Mouse (Mus musculus): ENCODE data around the gene Zfp92. TPM values are rescaled to one million over a fixed set of nuclear protein-coding genes. Genes with fewer than 3 reads are reported as not detected.

Gene Zfp92
- polyA plus RNA-seq, 1 experiment, result not detected

DNA sequence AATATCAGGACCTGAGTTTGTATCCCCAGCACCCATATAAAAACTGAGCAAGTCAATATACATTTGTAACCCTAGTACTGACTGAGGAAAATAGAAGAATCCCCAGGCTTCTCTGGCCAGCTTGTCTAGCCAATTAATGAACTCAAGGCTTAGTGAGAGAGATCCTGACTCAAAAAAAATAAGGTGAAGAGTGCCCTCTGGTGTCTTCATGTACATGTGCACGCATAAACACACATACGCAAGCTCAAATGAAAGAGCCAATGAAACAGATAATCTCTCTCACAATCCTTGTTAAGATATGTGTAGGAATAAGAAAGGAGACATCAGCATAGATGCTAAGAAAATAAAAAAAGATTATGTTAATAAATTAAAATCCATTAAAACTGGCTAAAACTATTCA is 19.1 kb downstream of the Zfp92 start:
- Histone ChIP-seq H3K4me3 (ENCODE audit: insufficient read depth, low read length) (no peak overlapping the region), H3K4me1 (ENCODE audit: control insufficient read depth, insufficient read depth, low read length) (no peaks in the 10 kb centered on the region), H3K27ac (ENCODE audit: insufficient read depth, low read depth, low read length) (no peak overlapping the region)
- TF ChIP-seq POLR2A (IDR thresholded peaks at IDR 0.05; ENCODE audit: borderline replicate concordance, low read depth, low read length) (no peak), CTCF (IDR thresholded peaks at IDR 0.05; ENCODE audit: low read depth, low read length) (no peak)

DNA sequence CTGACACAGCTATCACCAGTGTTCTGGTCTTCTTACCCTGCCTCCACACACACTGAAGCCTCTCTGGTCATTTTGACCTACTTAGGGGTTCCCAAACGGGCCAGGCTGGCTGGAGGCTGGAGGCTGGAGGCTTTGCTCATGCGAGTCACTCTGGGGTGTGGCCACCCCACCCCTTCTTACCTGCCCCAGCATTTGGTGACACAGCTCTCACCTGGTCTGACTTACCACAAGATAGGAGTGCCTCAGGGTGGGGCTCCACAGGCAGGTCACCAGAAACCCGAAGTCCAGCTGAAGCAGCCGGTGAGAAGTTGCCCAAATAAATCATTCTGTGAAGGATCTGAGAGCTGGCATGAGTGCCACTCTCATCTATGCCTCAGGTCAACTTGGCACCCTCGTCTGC is 22.0 kb downstream of the Zfp92 start:
- no peaks in the 10 kb centered on the region for H3K4me1 ChIP-seq (ENCODE audit: control insufficient read depth, insufficient read depth, low read length)
- TF ChIP-seq CTCF (IDR thresholded peaks at IDR 0.05; ENCODE audit: low read depth, low read length), result no peak
- H3K27ac ChIP-seq (ENCODE audit: insufficient read depth, low read depth, low read length), result no peak overlapping the region
- no peak overlapping the region for H3K4me3 ChIP-seq (ENCODE audit: insufficient read depth, low read length)

DNA sequence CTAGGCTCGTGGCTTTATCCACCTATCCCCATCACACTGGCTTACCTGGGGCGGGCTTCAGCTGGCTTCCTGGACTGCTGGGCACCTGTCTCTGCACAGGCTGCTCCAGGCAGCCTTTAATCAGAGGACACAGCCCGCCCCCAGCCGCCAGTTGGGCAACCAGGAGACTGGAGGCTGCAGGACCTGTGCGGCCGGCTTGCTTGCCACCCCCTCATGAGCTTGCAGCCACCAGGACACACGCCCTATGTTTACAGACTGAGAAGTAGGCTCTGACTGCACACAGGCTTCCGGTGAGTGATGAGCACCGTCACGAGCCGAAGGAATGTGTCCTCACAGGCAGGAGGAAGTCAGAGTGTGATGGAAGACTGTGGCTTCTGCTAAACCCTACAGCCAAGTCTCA is 24.4 kb downstream of the Zfp92 start, which contains the start of gene Trex2:
Gene Trex2 (minus strand): TSS at position 93 of the 400 bp plus-strand sequence.
- H3K27ac ChIP-seq (ENCODE audit: insufficient read depth, low read depth, low read length), result no peak within 1 kb of the TSS
- TF ChIP-seq POLR2A (IDR thresholded peaks at IDR 0.05; ENCODE audit: borderline replicate concordance, low read depth, low read length), result no peak
- TF ChIP-seq CTCF (IDR thresholded peaks at IDR 0.05; ENCODE audit: low read depth, low read length), result no peak
- H3K4me1 ChIP-seq (ENCODE audit: control insufficient read depth, insufficient read depth, low read length), result peaks cover 9% of the 10 kb centered on the region
- H3K4me3 ChIP-seq (ENCODE audit: insufficient read depth, low read length), result no peak within 1 kb of the TSS

- Histone ChIP-seq H3K4me3 (ENCODE audit: insufficient read depth, low read length) (no peak overlapping the region), H3K27ac (ENCODE audit: insufficient read depth, low read depth, low read length) (no peak overlapping the region), H3K4me1 (ENCODE audit: control insufficient read depth, insufficient read depth, low read length) (peaks cover 9% of the 10 kb centered on the region)
- TF ChIP-seq POLR2A (IDR thresholded peaks at IDR 0.05; ENCODE audit: borderline replicate concordance, low read depth, low read length) (no peak), CTCF (IDR thresholded peaks at IDR 0.05; ENCODE audit: low read depth, low read length) (no peak)
These were observed 30.5 kb downstream of the Zfp92 start for GRCm38 (mm10) chrX:73441428-73441827.

DNA sequence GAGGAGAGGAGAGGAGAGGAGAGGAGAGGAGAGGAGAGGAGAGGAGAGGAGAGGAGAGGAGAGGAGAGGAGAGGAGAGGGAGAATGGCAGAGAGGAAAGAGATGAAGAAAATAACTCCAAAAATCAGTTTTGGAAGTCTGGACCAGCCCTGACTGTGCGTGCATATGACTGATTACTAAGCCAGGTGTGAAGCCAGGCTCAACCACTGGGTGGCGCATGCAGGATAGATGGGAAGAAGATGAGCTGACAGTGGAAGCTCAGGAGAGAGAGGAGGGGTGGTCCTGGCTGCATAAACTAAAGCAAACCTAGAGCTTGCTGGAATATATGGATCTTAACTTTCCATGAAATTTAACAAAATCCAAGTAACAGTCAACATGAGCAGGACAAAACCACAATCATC is 41.1 kb downstream of the Zfp92 start:
- TF ChIP-seq CTCF (IDR thresholded peaks at IDR 0.05; ENCODE audit: low read depth, low read length) (0 out of 2 replicates have a peak, but pooled peaks have one; percentile 37), POLR2A (IDR thresholded peaks at IDR 0.05; ENCODE audit: borderline replicate concordance, low read depth, low read length) (no peak)
- no peaks in the 10 kb centered on the region for H3K4me1 ChIP-seq (ENCODE audit: control insufficient read depth, insufficient read depth, low read length)
- no peak overlapping the region for H3K4me3 ChIP-seq (ENCODE audit: insufficient read depth, low read length)
- H3K27ac ChIP-seq (ENCODE audit: insufficient read depth, low read depth, low read length), result no peak overlapping the region

DNA sequence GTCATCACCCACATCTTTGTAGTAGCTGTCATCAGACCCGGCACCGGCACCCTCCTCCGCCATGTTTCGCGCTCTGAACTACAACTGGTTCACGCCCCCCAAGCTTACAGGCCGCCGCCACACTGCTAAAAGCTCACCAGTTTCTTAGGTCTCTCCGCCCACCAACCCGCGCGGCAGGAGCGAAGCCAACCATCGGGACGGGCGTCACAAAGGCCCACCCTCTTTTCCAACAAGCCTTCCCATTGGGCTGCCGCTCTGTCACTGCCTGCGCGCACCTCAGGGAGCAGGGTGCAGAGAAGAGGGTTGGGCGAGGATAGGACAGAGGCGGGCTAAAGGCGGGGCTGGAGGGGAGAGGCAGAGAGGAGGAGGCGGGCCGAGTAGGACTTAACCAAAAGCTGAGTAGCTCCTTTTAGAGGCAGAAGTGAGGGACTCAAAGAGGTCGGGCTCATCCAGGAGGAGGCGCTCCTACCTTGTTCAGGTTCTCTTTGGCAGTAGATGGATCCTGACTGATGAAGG is 48.0 kb downstream of the Zfp92 start, which contains the start of gene Haus7:
Gene Haus7 (minus strand): TSS at position 168 of the 516 bp plus-strand sequence.
- Histone ChIP-seq H3K4me1 (ENCODE audit: control insufficient read depth, insufficient read depth, low read length) (peaks cover 4% of the 10 kb centered on the region), H3K27ac (ENCODE audit: insufficient read depth, low read depth, low read length) (no peak within 1 kb of the TSS), H3K4me3 (ENCODE audit: insufficient read depth, low read length) (peak within 1 kb of the TSS; percentile 78)
- TF ChIP-seq CTCF (IDR thresholded peaks at IDR 0.05; ENCODE audit: low read depth, low read length) (no peak), POLR2A (IDR thresholded peaks at IDR 0.05; ENCODE audit: borderline replicate concordance, low read depth, low read length) (no peak)

- Histone ChIP-seq H3K27ac (ENCODE audit: insufficient read depth, low read depth, low read length) (no peak overlapping the region), H3K4me1 (ENCODE audit: control insufficient read depth, insufficient read depth, low read length) (peaks cover 4% of the 10 kb centered on the region), H3K4me3 (ENCODE audit: insufficient read depth, low read length) (no peak overlapping the region)
- TF ChIP-seq POLR2A (IDR thresholded peaks at IDR 0.05; ENCODE audit: borderline replicate concordance, low read depth, low read length) (no peak), CTCF (IDR thresholded peaks at IDR 0.05; ENCODE audit: low read depth, low read length) (no peak)
These were observed 49.9 kb downstream of the Zfp92 start for GRCm38 (mm10) chrX:73460792-73461191.

- no peak for TF ChIP-seq CTCF (IDR thresholded peaks at IDR 0.05; ENCODE audit: low read depth, low read length)
- no peak for TF ChIP-seq POLR2A (IDR thresholded peaks at IDR 0.05; ENCODE audit: borderline replicate concordance, low read depth, low read length)
- Histone ChIP-seq H3K4me1 (ENCODE audit: control insufficient read depth, insufficient read depth, low read length) (no peaks in the 10 kb centered on the region), H3K27ac (ENCODE audit: insufficient read depth, low read depth, low read length) (no peak overlapping the region), H3K4me3 (ENCODE audit: insufficient read depth, low read length) (no peak overlapping the region)
These were observed 54.7 kb downstream of the Zfp92 start for GRCm38 (mm10) chrX:73465483-73466186.

GRCm38 (mm10) chrX:73467446-73468241 is 56.7 kb downstream of the Zfp92 start:
- no peak overlapping the region for H3K4me3 ChIP-seq (ENCODE audit: insufficient read depth, low read length)
- TF ChIP-seq POLR2A (IDR thresholded peaks at IDR 0.05; ENCODE audit: borderline replicate concordance, low read depth, low read length), result no peak
- no peak for TF ChIP-seq CTCF (IDR thresholded peaks at IDR 0.05; ENCODE audit: low read depth, low read length)
- H3K27ac ChIP-seq (ENCODE audit: insufficient read depth, low read depth, low read length), result no peak overlapping the region
- no peaks in the 10 kb centered on the region for H3K4me1 ChIP-seq (ENCODE audit: control insufficient read depth, insufficient read depth, low read length)

DNA sequence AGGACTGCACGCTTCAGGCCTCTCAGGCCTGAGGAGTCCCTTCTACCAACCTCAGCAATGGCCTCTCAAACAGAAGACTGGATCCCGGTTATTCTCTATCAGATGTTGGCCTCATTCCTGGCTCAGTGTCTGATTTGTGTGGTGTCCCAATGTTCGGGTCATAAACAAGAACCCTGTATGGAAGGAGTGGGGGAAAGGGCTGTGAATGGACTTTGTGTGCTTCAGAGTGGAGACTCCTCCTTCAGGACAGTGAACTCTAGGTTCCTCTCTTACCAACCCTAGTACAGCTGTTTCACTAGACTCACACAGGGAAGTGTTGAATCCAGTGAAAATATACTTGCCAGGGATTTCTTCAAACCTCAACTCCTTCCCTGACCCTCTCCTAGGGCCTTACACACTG is 57.4 kb downstream of the Zfp92 start:
- H3K27ac ChIP-seq (ENCODE audit: insufficient read depth, low read depth, low read length), result no peak overlapping the region
- TF ChIP-seq CTCF (IDR thresholded peaks at IDR 0.05; ENCODE audit: low read depth, low read length) (no peak), POLR2A (IDR thresholded peaks at IDR 0.05; ENCODE audit: borderline replicate concordance, low read depth, low read length) (no peak)
- no peaks in the 10 kb centered on the region for H3K4me1 ChIP-seq (ENCODE audit: control insufficient read depth, insufficient read depth, low read length)
- no peak overlapping the region for H3K4me3 ChIP-seq (ENCODE audit: insufficient read depth, low read length)
